Mouse (Mus musculus) small intestine, adult 2 months (tissue): ENCODE results near the gene Tuft1.

Experiments
- CTCF ChIP-seq: fragments of 200-500 bp; IDR thresholded peaks from 2 replicates; pipeline ENCODE4 v1.5.1; 2012; ENCODE audit warnings: low read depth, mild to moderate bottlenecking, control low read depth, inconsistent platforms, low read length, moderate library complexity, mixed read lengths; ENCODE audit not compliant: insufficient replicate concordance, insufficient read length; ENCODE audit errors: extremely low read depth
- POLR2A ChIP-seq: fragments of 200-500 bp; IDR thresholded peaks from 2 replicates; pipeline ENCODE4 v1.6.1; 2012; ENCODE audit warnings: low read depth, mild to moderate bottlenecking, control low read depth, inconsistent platforms, low read length, moderate library complexity

- TF ChIP-seq CTCF (no peak), POLR2A (no peak)
These were observed 93.5 kb downstream of the Tuft1 start for GRCm38 (mm10) chr3:94565127-94565526.
